Comparison of ENCODE assay signal across 8 mouse cellular contexts in genomic region chr4:148114758-148115391, GRCm38 (mm10). TPM values are rescaled to one million over a fixed set of nuclear protein-coding genes. Genes with fewer than 3 reads are reported as not detected.
DNase-seq lines count a peak whose midpoint lies in the region; ATAC-seq lines count a peak whose summit lies in the region.

No protein-coding gene starts in this region.

- 0 out of 2 replicates have a peak, but pooled peaks cover 5% of the 10 kb centered on the region for H3K9me3 ChIP-seq in intestine, embryonic 14.5 days (ENCODE audit: control insufficient read depth, low read length)

- H3K27me3 ChIP-seq in intestine, embryonic 14.5 days (replicated peaks; ENCODE audit: control insufficient read depth, insufficient read depth, low read length) = no peaks in the 10 kb centered on the region

- H3K4me1 ChIP-seq in intestine, embryonic 14.5 days (replicated peaks; ENCODE audit: control insufficient read depth, insufficient read depth, low read length) = no peaks in the 10 kb centered on the region

- peak overlapping the region; percentile 23; the same call in 1 of the 2 replicates for H3K4me2 ChIP-seq in intestine, embryonic 14.5 days (ENCODE audit: low read length)

- intact Hi-C loops in gastrocnemius, postnatal 36 days (cut with DNase I) = loop anchor here (1.0 kb wide), 1 partner anchor 52 kb away; no protein-coding TSS in a partner anchor
- intact Hi-C loops in left cerebral cortex, postnatal 14 days (cut with DNase I) = loop anchor here (2.0 kb wide), 2 partner anchors 38 to 52 kb away; partner anchors contain the start of gene Fbxo6

- 3% methylated on average over 15 of the region's 15 CpGs for WGBS in intestine, embryonic 14.5 days

- ATAC-seq in intestine, embryonic 14.5 days (replicated peaks; ENCODE audit: low FRiP score, low TSS enrichment, low read depth) = peak; percentile 54

- DNase-seq in adrenal gland, adult 18-20 months (ENCODE audit: low spot score in 2 of 2) = peak; percentile 90
- DNase-seq in embryo, embryonic 11 days = peak; percentile 86
- peak; percentile 77 to 81 for DNase-seq in gastrocnemius, postnatal 36 days
- peak; percentile 93 for DNase-seq in intestine, embryonic 14.5 days (ENCODE audit: low spot score)
- peak; percentile 75 to 83 for DNase-seq in left cerebral cortex, postnatal 14 days (ENCODE audit: low spot score in 2 of 2)
- peak; percentile 91 for DNase-seq in mesoderm, embryonic 11.5 days (ENCODE audit: low read depth, low spot score)
- DNase-seq in right cerebral cortex, postnatal 14 days = peak; percentile 83
- peak; percentile 87 for DNase-seq in urinary bladder, postnatal 14 days (ENCODE audit: low spot score)

- no peak overlapping the region for H3K4me3 ChIP-seq in intestine, embryonic 14.5 days (ENCODE audit: low read depth, low read length)

- no peak overlapping the region for H3K9ac ChIP-seq in intestine, embryonic 14.5 days (ENCODE audit: low read length)

- no peak overlapping the region for H3K27ac ChIP-seq in intestine, embryonic 14.5 days (ENCODE audit: low read depth)

- no peaks in the 10 kb centered on the region for H3K36me3 ChIP-seq in intestine, embryonic 14.5 days (ENCODE audit: control insufficient read depth, insufficient read depth, low read length)

RNA-seq across cellular contexts. Expression of gene Mad2l2, which starts 15.3 kb away (rescaled TPM):
- 10 to 100 TPM; 20.2 to 21.6 TPM for total RNA-seq in adrenal gland, adult 18-20 months (2021)
- 10 to 100 TPM; 10.9 to 12.6 TPM for total RNA-seq in gastrocnemius, postnatal 36 days (2021)
- 47.5 and 48.1 TPM in 2 replicates for polyA plus RNA-seq in intestine, embryonic 14.5 days (2014; fragmentation: Nextera tagmentation; extraction: Ambion mirVana)
- total RNA-seq in left cerebral cortex, postnatal 14 days (2021) = 10 to 100 TPM; 10.1 to 16.2 TPM

RNA-seq across cellular contexts. Expression of gene Draxin, which starts 15.6 kb away (rescaled TPM):
- total RNA-seq in adrenal gland, adult 18-20 months (2021) = under 1 TPM in 1 of 2 experiments, not detected in 1; 0.07 TPM
- under 1 TPM in 1 of 2 experiments, not detected in 1; 0.10 TPM for total RNA-seq in gastrocnemius, postnatal 36 days (2021)
- polyA plus RNA-seq in intestine, embryonic 14.5 days (2014; fragmentation: Nextera tagmentation; extraction: Ambion mirVana) = 0.19 and 0.34 TPM in 2 replicates
- total RNA-seq in left cerebral cortex, postnatal 14 days (2021) = 1 to 10 TPM in 1 of 2 experiments, under 1 TPM in 1; 0.46 to 1.2 TPM

RNA-seq across cellular contexts. Expression of gene Agtrap, which starts 27.0 kb away (rescaled TPM):
- total RNA-seq in adrenal gland, adult 18-20 months (2021) = 10 to 100 TPM; 54.8 to 85.8 TPM
- total RNA-seq in gastrocnemius, postnatal 36 days (2021) = 10 to 100 TPM in 1 of 2 experiments, 1 to 10 TPM in 1; 9.8 to 11.4 TPM
- polyA plus RNA-seq in intestine, embryonic 14.5 days (2014; fragmentation: Nextera tagmentation; extraction: Ambion mirVana) = 15.9 and 16.4 TPM in 2 replicates
- total RNA-seq in left cerebral cortex, postnatal 14 days (2021) = 1 to 10 TPM; 5.8 to 8.1 TPM

RNA-seq across cellular contexts. Expression of gene Fbxo6, which starts 37.1 kb away (rescaled TPM):
- 10 to 100 TPM; 38.1 to 46.5 TPM for total RNA-seq in adrenal gland, adult 18-20 months (2021)
- 10 to 100 TPM; 32.7 to 33.5 TPM for total RNA-seq in gastrocnemius, postnatal 36 days (2021)
- 12.6 and 13.2 TPM in 2 replicates for polyA plus RNA-seq in intestine, embryonic 14.5 days (2014; fragmentation: Nextera tagmentation; extraction: Ambion mirVana)
- total RNA-seq in left cerebral cortex, postnatal 14 days (2021) = 10 to 100 TPM; 25.7 to 29.4 TPM

RNA-seq across cellular contexts. Expression of gene Fbxo44, which starts 45.4 kb away (rescaled TPM):
- 10 to 100 TPM; 14.1 to 21.4 TPM for total RNA-seq in adrenal gland, adult 18-20 months (2021)
- 1 to 10 TPM; 6.3 to 9.1 TPM for total RNA-seq in gastrocnemius, postnatal 36 days (2021)
- polyA plus RNA-seq in intestine, embryonic 14.5 days (2014; fragmentation: Nextera tagmentation; extraction: Ambion mirVana) = 13.3 and 14.2 TPM in 2 replicates
- 100 to 1,000 TPM; 101 to 105 TPM for total RNA-seq in left cerebral cortex, postnatal 14 days (2021)

Comparison
In these comparisons a context has a peak if more than half of its experiments do, and no peak if none do; other contexts are left out.
1. RNA of gene Agtrap, which starts 27.0 kb away (total RNA-seq): 54.8 to 85.8 TPM in adrenal gland, adult 18-20 months; 9.8 to 11.4 TPM in gastrocnemius, postnatal 36 days and 5.8 to 8.1 TPM in left cerebral cortex, postnatal 14 days; every median in the first group is over 4 times any median in the second.
2. Peak in every context shown above with its lines, with median percentiles within 50 percentile points of each other: DNase-seq.